Mouse (Mus musculus): Measurements from ENCODE around the gene Ptprcap. TPM values are rescaled to one million over a fixed set of nuclear protein-coding genes. Genes with fewer than 3 reads are reported as not detected.
A peak's percentile ranks its signal among the peaks of the same experiment; 100 is the strongest.

The Ptprcap gene
- total and polyA plus RNA-seq, 2 experiments: 1.7 to 8.2 TPM

GRCm38 (mm10) chr19:4164721-4165120 lies 11.3 kb downstream of the Ptprcap start:
- no peak for TF ChIP-seq POLR2A (IDR thresholded peaks at IDR 0.05; ENCODE audit: extremely low read depth, insufficient read depth, low read length)
- TF ChIP-seq CTCF (IDR thresholded peaks at IDR 0.05; ENCODE audit: low read depth, low read length): no peak
- Histone ChIP-seq H3K27me3 (ENCODE audit: control insufficient read depth, insufficient read depth, low read length) (no peaks in the 10 kb centered on the region), H3K4me3 (ENCODE audit: insufficient read depth, low read depth, low read length) (no peak overlapping the region), H3K4me1 (ENCODE audit: control insufficient read depth, insufficient read depth, low read length) (peaks cover 3% of the 10 kb centered on the region; the same call in 1 of the 2 replicates), H3K36me3 (ENCODE audit: control insufficient read depth, insufficient read depth, low read length) (peaks cover 6% of the 10 kb centered on the region; the same call in 1 of the 2 replicates), H3K27ac (replicated peaks; ENCODE audit: insufficient read depth, low read depth, low read length) (no peak overlapping the region), H3K79me2 (ENCODE audit: control insufficient read depth, insufficient read depth, low read length) (no peaks in the 10 kb centered on the region; the same call in 1 of the 2 replicates), H3K9ac (ENCODE audit: low read depth, low read length) (no peak overlapping the region)
- 93% methylated on average over 2 of the region's 2 CpGs for WGBS
- no peak for DNase-seq (ENCODE audit: extremely low read depth, low read depth, low spot score)

DNA sequence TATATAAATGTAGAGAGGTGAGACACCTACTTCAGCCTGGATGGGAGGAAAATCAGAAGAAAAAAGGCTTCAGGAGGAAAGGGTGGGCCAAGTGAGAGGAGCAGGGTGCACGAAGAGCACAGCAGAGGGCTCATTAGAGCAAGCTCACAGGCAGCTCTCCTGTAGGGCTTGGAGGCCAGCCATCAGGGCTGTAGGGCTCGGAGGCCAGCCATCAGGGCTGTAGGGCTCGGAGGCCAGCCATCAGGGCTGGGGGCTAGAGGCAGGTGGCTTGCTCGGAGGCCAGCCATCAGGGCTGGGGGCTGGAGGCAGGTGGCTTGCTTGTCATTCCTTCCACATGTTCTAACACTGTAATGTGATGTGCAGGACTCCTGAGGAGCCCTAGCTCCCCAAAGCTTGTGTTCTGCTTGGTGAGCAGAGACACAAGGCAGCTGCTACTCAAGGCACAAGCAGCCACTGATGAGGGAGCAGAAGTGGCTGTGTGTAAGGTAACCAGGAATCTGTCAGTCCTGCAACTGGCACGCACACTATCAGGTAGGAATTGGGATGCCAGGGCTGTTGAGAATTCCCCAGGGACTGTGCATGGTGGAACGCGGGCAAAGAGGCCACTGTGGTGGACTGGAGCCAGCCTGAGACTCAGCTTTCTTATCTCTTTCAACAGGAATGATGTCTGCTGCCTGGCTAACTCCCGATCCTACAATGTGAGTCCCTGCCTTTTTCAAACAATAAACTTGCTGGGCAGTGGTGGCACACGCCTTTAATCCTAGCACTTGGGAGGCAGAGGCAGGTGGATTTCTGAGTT lies 13.5 kb downstream of the Ptprcap start:
- H3K27ac ChIP-seq (replicated peaks; ENCODE audit: insufficient read depth, low read depth, low read length): no peak overlapping the region

GRCm38 (mm10) chr19:4169378-4169784 lies 16.0 kb downstream of the Ptprcap start:
- Histone ChIP-seq H3K27me3 (ENCODE audit: control insufficient read depth, insufficient read depth, low read length) (no peaks in the 10 kb centered on the region), H3K36me3 (ENCODE audit: control insufficient read depth, insufficient read depth, low read length) (no peaks in the 10 kb centered on the region), H3K4me3 (ENCODE audit: insufficient read depth, low read depth, low read length) (peak overlapping the region; percentile 68), H3K79me2 (ENCODE audit: control insufficient read depth, insufficient read depth, low read length) (no peaks in the 10 kb centered on the region), H3K27ac (replicated peaks; ENCODE audit: insufficient read depth, low read depth, low read length) (peak overlapping the region; percentile 53), H3K9ac (ENCODE audit: low read depth, low read length) (peak overlapping the region; percentile 80), H3K4me1 (ENCODE audit: control insufficient read depth, insufficient read depth, low read length) (peaks cover 3% of the 10 kb centered on the region)
- peak; percentile 87 for DNase-seq (ENCODE audit: extremely low read depth, low read depth, low spot score)
- WGBS: 1% methylated on average over 43 of the region's 43 CpGs
- TF ChIP-seq CTCF (IDR thresholded peaks at IDR 0.05; ENCODE audit: low read depth, low read length) (peak; percentile 87), POLR2A (IDR thresholded peaks at IDR 0.05; ENCODE audit: extremely low read depth, insufficient read depth, low read length) (peak; percentile 88)

More for the DNA sequence above, 13.5 kb downstream of the Ptprcap start:
- Histone ChIP-seq H3K4me3 (ENCODE audit: insufficient read depth, low read depth, low read length) (no peak overlapping the region), H3K27me3 (ENCODE audit: control insufficient read depth, insufficient read depth, low read length) (no peaks in the 10 kb centered on the region), H3K4me1 (ENCODE audit: control insufficient read depth, insufficient read depth, low read length) (peaks cover 6% of the 10 kb centered on the region), H3K36me3 (ENCODE audit: control insufficient read depth, insufficient read depth, low read length) (no peaks in the 10 kb centered on the region), H3K79me2 (ENCODE audit: control insufficient read depth, insufficient read depth, low read length) (no peaks in the 10 kb centered on the region; the same call in 1 of the 2 replicates), H3K9ac (ENCODE audit: low read depth, low read length) (no peak overlapping the region)
- TF ChIP-seq POLR2A (IDR thresholded peaks at IDR 0.05; ENCODE audit: extremely low read depth, insufficient read depth, low read length): no peak
- TF ChIP-seq CTCF (IDR thresholded peaks at IDR 0.05; ENCODE audit: low read depth, low read length): no peak
- DNase-seq (ENCODE audit: extremely low read depth, low read depth, low spot score): no peak
- WGBS: 88% methylated on average over 9 of the region's 9 CpGs

- Histone ChIP-seq H3K4me1 (ENCODE audit: control insufficient read depth, insufficient read depth, low read length) (peaks cover 3% of the 10 kb centered on the region), H3K9ac (ENCODE audit: low read depth, low read length) (peak overlapping the region; percentile 80), H3K4me3 (ENCODE audit: insufficient read depth, low read depth, low read length) (peak overlapping the region; percentile 68), H3K27ac (replicated peaks; ENCODE audit: insufficient read depth, low read depth, low read length) (peak overlapping the region; percentile 53), H3K79me2 (ENCODE audit: control insufficient read depth, insufficient read depth, low read length) (no peaks in the 10 kb centered on the region), H3K27me3 (ENCODE audit: control insufficient read depth, insufficient read depth, low read length) (no peaks in the 10 kb centered on the region), H3K36me3 (ENCODE audit: control insufficient read depth, insufficient read depth, low read length) (no peaks in the 10 kb centered on the region)
- no peak for TF ChIP-seq CTCF (IDR thresholded peaks at IDR 0.05; ENCODE audit: low read depth, low read length)
- no peak for TF ChIP-seq POLR2A (IDR thresholded peaks at IDR 0.05; ENCODE audit: extremely low read depth, insufficient read depth, low read length)
- 2% methylated on average over 27 of the region's 27 CpGs for WGBS
- DNase-seq (ENCODE audit: extremely low read depth, low read depth, low spot score): no peak
Measured at GRCm38 (mm10) chr19:4169810-4170209, 16.4 kb downstream of the Ptprcap start.

DNA sequence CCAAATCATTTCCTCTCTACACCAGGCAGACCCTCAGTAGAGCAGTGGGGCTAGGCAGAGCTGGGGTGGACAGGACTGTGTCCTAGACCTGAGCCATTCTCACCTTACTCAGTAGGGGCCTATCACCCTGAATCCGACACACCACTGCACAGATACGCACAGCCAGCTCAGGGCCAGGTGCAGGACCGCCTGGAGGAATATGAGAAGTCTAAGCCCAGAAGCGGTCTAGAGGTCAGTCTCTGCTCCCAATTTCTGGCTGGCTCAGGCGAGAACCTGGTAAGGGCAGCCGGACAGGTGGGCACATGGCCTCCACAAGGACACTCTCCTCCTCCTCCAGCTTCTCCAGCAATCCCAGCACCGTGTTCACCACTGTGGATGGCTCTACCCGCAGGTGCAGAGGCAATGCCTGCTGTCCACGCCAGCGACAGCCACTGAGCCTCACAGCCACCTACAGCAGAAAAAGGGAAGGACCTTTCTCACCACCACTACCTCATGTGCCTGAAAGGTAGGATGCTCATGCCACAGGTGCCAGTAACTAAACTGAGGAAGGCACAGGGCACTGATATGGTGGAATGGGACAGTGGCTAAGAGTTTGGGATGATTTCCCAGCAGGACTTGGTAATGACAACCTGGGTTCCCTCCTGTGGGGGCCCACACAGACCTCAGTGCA lies 17.5 kb downstream of the Ptprcap start:
- 95% methylated on average over 10 of the region's 10 CpGs for WGBS
- Histone ChIP-seq H3K4me3 (ENCODE audit: insufficient read depth, low read depth, low read length) (no peak overlapping the region), H3K9ac (ENCODE audit: low read depth, low read length) (no peak overlapping the region), H3K4me1 (ENCODE audit: control insufficient read depth, insufficient read depth, low read length) (peaks cover 3% of the 10 kb centered on the region), H3K27ac (replicated peaks; ENCODE audit: insufficient read depth, low read depth, low read length) (no peak overlapping the region), H3K27me3 (ENCODE audit: control insufficient read depth, insufficient read depth, low read length) (no peaks in the 10 kb centered on the region), H3K79me2 (ENCODE audit: control insufficient read depth, insufficient read depth, low read length) (no peaks in the 10 kb centered on the region), H3K36me3 (ENCODE audit: control insufficient read depth, insufficient read depth, low read length) (no peaks in the 10 kb centered on the region)
- no peak for DNase-seq (ENCODE audit: extremely low read depth, low read depth, low spot score)
- no peak for TF ChIP-seq POLR2A (IDR thresholded peaks at IDR 0.05; ENCODE audit: extremely low read depth, insufficient read depth, low read length)
- no peak for TF ChIP-seq CTCF (IDR thresholded peaks at IDR 0.05; ENCODE audit: low read depth, low read length)

Data from liver, adult 2 months (tissue).